Mouse (Mus musculus) testis, postnatal 14 days (tissue): ENCODE measurements at regions not wholly inside any gene's neighbourhood (a gene's known extent, or its start where the extent isn't known, plus 50 kb on each side); places are given as distances from the start of the nearest gene placed in this dataset.

ENCODE experiments used
- DNase-seq: peaks from one replicate; pipeline ENCODE4 v3.0.0; 2021; ENCODE audit warnings: low spot score

GRCm38 (mm10) chr12:32642493-32642892 is 176.9 kb upstream of the Nampt start:
- DNase-seq, result no peak

DNA sequence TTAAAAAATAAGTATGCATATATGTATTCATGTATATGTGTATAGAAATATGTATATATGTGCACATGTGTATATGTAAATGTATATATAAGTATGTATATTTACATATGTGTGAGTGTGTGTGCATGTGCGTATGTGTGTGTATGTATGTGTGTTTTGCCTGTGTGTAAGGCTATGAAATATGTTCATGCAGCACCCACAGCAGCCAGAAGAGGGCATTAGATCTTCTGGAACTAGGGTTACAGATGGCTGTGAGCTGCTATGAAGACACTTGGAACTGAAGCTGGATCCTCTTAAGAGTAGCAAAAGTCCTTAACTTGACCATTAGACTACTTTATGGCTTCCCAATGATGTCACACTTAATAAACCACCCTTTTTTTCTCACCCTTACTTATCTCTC is 166.2 kb upstream of the Nampt start:
- no peak for DNase-seq

GRCm38 (mm10) chr12:32656194-32656593 is 163.2 kb upstream of the Nampt start:
- no peak for DNase-seq

GRCm38 (mm10) chr12:32661782-32662413 is 157.4 kb upstream of the Nampt start:
- peak; percentile 31 for DNase-seq

DNA sequence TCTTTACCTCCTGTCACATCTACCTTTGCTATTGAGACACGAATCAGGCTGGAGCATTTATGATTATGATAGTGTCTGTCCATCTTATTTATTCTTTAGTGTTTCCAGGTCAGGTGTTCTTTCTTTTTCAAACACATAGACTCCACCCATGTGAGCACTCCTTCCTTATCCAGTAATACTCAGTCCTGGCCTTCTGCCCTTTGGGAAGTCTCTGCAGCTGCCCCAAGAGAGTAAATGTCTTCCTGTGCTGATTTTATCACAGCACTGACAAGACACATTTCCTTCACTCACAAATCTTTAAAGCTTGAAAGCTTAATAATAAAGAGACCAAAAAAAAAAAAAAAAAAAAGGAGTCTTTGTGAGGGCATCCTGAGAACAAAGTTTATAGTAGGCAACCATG is 153.3 kb upstream of the Nampt start:
- DNase-seq, result no peak

- no peak for DNase-seq
These were observed 141.4 kb upstream of the Nampt start for GRCm38 (mm10) chr12:32677908-32678307.

- no peak for DNase-seq
These were observed 140.6 kb upstream of the Nampt start for GRCm38 (mm10) chr12:32678756-32679155.

- no peak for DNase-seq
These were observed 137.4 kb upstream of the Nampt start for GRCm38 (mm10) chr12:32681910-32682309.

GRCm38 (mm10) chr12:32683375-32683774 is 136.0 kb upstream of the Nampt start:
- DNase-seq, result no peak

- no peak for DNase-seq
These were observed 133.5 kb upstream of the Nampt start for GRCm38 (mm10) chr12:32685788-32686385.

- no peak for DNase-seq
These were observed 130.0 kb upstream of the Nampt start for GRCm38 (mm10) chr12:32689361-32689760.

DNA sequence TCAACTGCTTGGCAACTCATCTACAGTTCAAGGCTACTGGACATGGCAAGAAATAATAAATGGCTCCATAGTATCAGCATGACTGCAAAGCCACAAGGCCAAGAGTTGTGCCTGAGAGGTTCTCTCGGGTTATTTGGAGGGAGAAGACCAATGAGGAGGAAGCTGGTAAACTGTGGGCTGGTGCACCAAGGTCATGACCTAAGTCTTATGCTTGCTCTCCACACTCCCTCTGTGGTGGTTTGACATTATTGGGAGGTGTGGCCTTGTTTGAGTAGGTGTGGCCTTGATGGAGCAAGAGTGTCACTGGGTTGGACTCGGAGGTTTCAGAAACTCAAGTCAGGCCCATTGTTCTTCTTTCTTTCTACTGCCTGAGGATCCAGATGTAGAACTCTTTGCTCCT is 129.2 kb upstream of the Nampt start:
- no peak for DNase-seq

- no peak for DNase-seq
These were observed 127.1 kb upstream of the Nampt start for GRCm38 (mm10) chr12:32692081-32692819.

- no peak for DNase-seq
These were observed 126.4 kb upstream of the Nampt start for GRCm38 (mm10) chr12:32692962-32693361.

DNA sequence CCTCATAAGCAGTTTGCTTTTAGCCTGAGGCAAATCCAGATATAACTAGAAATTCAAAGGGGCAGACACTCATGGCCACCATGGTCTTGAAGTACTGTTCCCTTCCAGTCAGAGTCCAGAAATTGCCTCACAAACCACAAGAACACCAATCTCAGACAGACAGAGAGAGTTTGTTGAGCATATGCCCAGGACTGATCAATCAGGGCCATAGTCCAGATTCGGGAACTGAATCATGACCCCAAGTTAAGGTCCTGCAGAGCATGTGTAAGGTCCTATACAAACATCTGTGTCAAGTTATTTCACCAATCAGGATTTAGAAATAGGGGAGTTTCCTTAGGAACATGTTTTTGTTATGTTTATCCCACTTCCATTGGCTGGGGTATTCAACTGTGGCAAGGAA is 125.7 kb upstream of the Nampt start:
- DNase-seq, result no peak

DNA sequence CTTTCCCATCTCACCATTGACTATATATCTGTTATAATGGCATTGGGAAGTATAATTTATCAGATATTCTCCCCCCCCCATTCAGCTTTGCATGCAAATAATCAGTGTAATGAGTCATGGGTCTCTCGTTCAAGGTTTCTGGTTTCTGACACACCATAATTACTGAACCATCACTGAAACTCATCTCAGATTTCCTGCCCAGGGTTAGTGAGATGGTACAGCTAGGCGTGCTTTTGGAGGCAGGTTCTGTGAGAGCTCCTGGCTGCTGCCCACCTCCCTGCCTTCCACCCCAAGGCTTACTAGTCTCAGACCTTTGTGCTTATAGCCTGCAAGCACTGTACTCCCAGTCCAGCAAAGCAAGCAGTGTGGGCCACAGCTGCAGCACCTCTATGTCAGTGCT is 122.5 kb upstream of the Nampt start:
- no peak for DNase-seq

GRCm38 (mm10) chr12:32709188-32709587 is 110.2 kb upstream of the Nampt start:
- DNase-seq, result no peak

DNA sequence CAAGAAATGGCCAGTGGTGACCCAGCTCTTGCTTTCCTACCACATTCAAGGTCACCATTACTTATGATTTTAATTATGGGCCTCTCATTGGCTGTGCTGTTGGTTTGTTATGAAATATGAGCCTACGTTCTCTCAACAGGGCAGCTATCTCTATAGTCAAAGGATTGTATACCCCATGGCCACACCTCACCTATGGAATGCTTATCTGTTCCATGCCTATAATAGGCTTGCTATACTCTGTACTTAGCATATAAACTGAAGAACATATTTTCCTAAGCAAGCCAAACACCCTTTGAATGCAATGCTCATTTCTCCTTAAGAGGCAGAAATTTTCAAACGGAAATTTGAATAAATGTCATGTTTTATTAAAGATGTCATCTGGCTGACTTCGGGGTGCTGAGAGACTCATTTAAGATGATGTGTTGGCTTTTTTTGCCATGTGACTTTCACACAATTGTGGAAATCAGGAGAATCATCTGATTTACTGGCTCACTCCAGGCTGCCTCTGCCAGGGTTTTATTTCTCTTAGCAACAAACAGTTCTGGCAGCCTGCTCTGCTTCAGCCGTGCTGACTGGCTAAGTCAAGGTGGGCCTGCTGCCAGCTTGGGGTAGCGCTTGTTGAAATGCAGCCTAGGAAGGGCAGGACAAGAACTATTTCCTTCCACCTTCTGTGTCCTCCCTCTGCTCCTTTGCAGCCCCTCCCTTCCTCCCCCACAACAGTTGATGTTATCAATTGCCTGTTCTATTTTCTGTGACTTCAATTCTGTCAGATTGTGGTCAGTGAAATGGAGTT is 102.0 kb upstream of the Nampt start:
- peak; percentile 44 for DNase-seq

- no peak for DNase-seq
These were observed 100.1 kb upstream of the Nampt start for GRCm38 (mm10) chr12:32719203-32719602.

GRCm38 (mm10) chr12:32724451-32725188 is 94.7 kb upstream of the Nampt start:
- no peak for DNase-seq

- DNase-seq, result no peak
These were observed 91.8 kb upstream of the Nampt start for GRCm38 (mm10) chr12:32727539-32727938.

DNA sequence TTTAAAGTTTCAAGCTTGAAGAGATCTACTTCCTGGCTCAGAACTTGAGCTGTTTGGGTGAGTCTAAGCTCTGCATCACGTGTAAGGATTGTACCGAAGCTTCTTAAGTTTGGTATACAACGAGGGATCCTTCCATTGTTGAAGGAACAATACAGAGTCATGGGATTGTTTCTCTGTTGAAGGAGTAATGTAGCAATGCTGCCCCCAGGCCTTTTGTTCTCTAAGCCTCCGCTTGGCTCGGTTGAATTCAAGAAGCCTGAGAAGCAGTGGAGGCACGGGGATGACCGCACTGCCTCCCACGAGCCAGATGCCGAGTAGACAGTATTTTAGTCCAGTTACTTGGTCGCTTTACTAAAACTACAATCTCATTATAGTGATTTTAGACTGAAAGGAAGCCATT is 90.9 kb upstream of the Nampt start:
- DNase-seq, result no peak
